Comparison of ENCODE assay signal across 7 mouse cellular contexts in genomic region chr9:22116086-22116485, GRCm38 (mm10). TPM values are rescaled to one million over a fixed set of nuclear protein-coding genes. Genes with fewer than 3 reads are reported as not detected.
DNase-seq lines count a peak whose midpoint lies in the region; ATAC-seq and TF ChIP-seq lines count a peak whose summit lies in the region.

No protein-coding gene starts in this region.

- peaks cover 30% of the 10 kb centered on the region for H3K36me3 ChIP-seq in forebrain, embryonic 14.5 days (ENCODE audit: control insufficient read depth, insufficient read depth, low read length)
- H3K36me3 ChIP-seq in liver, embryonic 16.5 days (ENCODE audit: control insufficient read depth, insufficient read depth) = peaks cover 16% of the 10 kb centered on the region

- no peaks in the 10 kb centered on the region for H3K9me3 ChIP-seq in forebrain, embryonic 14.5 days (replicated peaks; ENCODE audit: control insufficient read depth, low read length)
- no peaks in the 10 kb centered on the region for H3K9me3 ChIP-seq in liver, embryonic 16.5 days (replicated peaks; ENCODE audit: control insufficient read depth, low read length)

- no peaks in the 10 kb centered on the region for H3K27me3 ChIP-seq in forebrain, embryonic 14.5 days (replicated peaks; ENCODE audit: control insufficient read depth, insufficient read depth, low read length)
- no peaks in the 10 kb centered on the region for H3K27me3 ChIP-seq in liver, embryonic 16.5 days (ENCODE audit: control insufficient read depth, insufficient read depth, low read depth, low read length)

- H3K4me3 ChIP-seq in forebrain, embryonic 14.5 days (ENCODE audit: low read depth, low read length) = peak overlapping the region; percentile 83
- peak overlapping the region; percentile 92 for H3K4me3 ChIP-seq in liver, embryonic 16.5 days (ENCODE audit: low read depth, low read length)

- intact Hi-C loops in left cerebral cortex, postnatal 4 days (cut with DNase I) = no loop called here

- H3K27ac ChIP-seq in forebrain, embryonic 14.5 days (ENCODE audit: low read depth, low read length) = no peak overlapping the region
- H3K27ac ChIP-seq in liver, embryonic 16.5 days (ENCODE audit: low read length) = peak overlapping the region; percentile 80

- WGBS in forebrain, embryonic 14.5 days = 26% methylated on average over 15 of the region's 15 CpGs
- 25% methylated on average over 15 of the region's 15 CpGs for WGBS in liver, embryonic 16.5 days (ENCODE audit: insufficient replicate concordance)

- DNase-seq in left cerebral cortex, postnatal 4 days = peak; percentile 65
- no peak for DNase-seq in left cerebral cortex, adult 11 months (ENCODE audit: low spot score)
- DNase-seq in brain, embryonic 14.5 days (ENCODE audit: low read depth) = peak; percentile 71
- peak; percentile 58 for DNase-seq in forebrain, embryonic 14.5 days (ENCODE audit: low spot score)
- DNase-seq in gastrocnemius, postnatal 4 days (ENCODE audit: low spot score in 2 of 2) = no peak
- no peak for DNase-seq in spleen, adult 18-20 months

- peak overlapping the region; percentile 74 for H3K4me2 ChIP-seq in forebrain, embryonic 14.5 days (ENCODE audit: low read length)
- peak overlapping the region; percentile 91 for H3K4me2 ChIP-seq in liver, embryonic 16.5 days (ENCODE audit: low read depth, low read length)

- no peak for ATAC-seq in forebrain, embryonic 14.5 days
- no peak for ATAC-seq in liver, embryonic 16.5 days (ENCODE audit: low read depth)

- no peak for TF ChIP-seq POLR2A in brain, embryonic 14.5 days (IDR thresholded peaks at IDR 0.05; ENCODE audit: borderline replicate concordance, extremely low read depth, insufficient read depth, insufficient read length, poor library complexity, severe bottlenecking)

- H3K9ac ChIP-seq in forebrain, embryonic 14.5 days (ENCODE audit: low read length) = peak overlapping the region; percentile 87
- H3K9ac ChIP-seq in liver, embryonic 16.5 days (ENCODE audit: low read depth, low read length) = peak overlapping the region; percentile 90

- no peak for TF ChIP-seq CTCF in brain, embryonic 14.5 days (IDR thresholded peaks at IDR 0.05; ENCODE audit: borderline replicate concordance, extremely low read depth, insufficient read depth, insufficient read length)

- H3K4me1 ChIP-seq in forebrain, embryonic 14.5 days (ENCODE audit: control insufficient read depth, insufficient read depth, low read length) = peaks cover 12% of the 10 kb centered on the region
- H3K4me1 ChIP-seq in liver, embryonic 16.5 days (ENCODE audit: control insufficient read depth, low read depth, low read length) = peaks cover 35% of the 10 kb centered on the region

RNA-seq across cellular contexts. Expression of gene Elof1, which starts 0.9 kb away (rescaled TPM):
- total RNA-seq in left cerebral cortex, postnatal 4 days (2021) = 10 to 100 TPM; 65.7 to 66.6 TPM
- polyA plus RNA-seq in brain, embryonic 14.5 days (2012; rRNA removed) = 138 and 193 TPM in 2 replicates
- 213 and 240 TPM in 2 replicates for polyA plus RNA-seq in forebrain, embryonic 14.5 days (2014; fragmentation: Nextera tagmentation; extraction: Ambion mirVana)
- 77.8 and 78.7 TPM in 2 replicates for polyA plus RNA-seq in liver, embryonic 16.5 days (2015; fragmentation: Nextera tagmentation; extraction: Ambion mirVana)
- 10 to 100 TPM; 54.4 to 54.9 TPM for total RNA-seq in gastrocnemius, postnatal 4 days (2021)

RNA-seq across cellular contexts. Expression of gene Cnn1, which starts 17.1 kb away (rescaled TPM):
- total RNA-seq in left cerebral cortex, postnatal 4 days (2021) = under 1 TPM in 1 of 2 experiments, not detected in 1; 0.44 TPM
- 0.35 and 0.55 TPM in 2 replicates for polyA plus RNA-seq in brain, embryonic 14.5 days (2012; rRNA removed)
- polyA plus RNA-seq in forebrain, embryonic 14.5 days (2014; fragmentation: Nextera tagmentation; extraction: Ambion mirVana) = 0.19 and 0.72 TPM in 2 replicates
- polyA plus RNA-seq in liver, embryonic 16.5 days (2015; fragmentation: Nextera tagmentation; extraction: Ambion mirVana) = 0.22 and 1.8 TPM in 2 replicates
- 1 to 10 TPM; 7.2 to 7.5 TPM for total RNA-seq in gastrocnemius, postnatal 4 days (2021)

RNA-seq across cellular contexts. Expression of gene Acp5, which starts 19.4 kb away (rescaled TPM):
- total RNA-seq in left cerebral cortex, postnatal 4 days (2021) = under 1 TPM; 0.26 to 0.38 TPM
- 1.2 and 1.4 TPM in 2 replicates for polyA plus RNA-seq in brain, embryonic 14.5 days (2012; rRNA removed)
- polyA plus RNA-seq in forebrain, embryonic 14.5 days (2014; fragmentation: Nextera tagmentation; extraction: Ambion mirVana) = 0.38 and 0.42 TPM in 2 replicates
- 228 and 240 TPM in 2 replicates for polyA plus RNA-seq in liver, embryonic 16.5 days (2015; fragmentation: Nextera tagmentation; extraction: Ambion mirVana)
- total RNA-seq in gastrocnemius, postnatal 4 days (2021) = 1 to 10 TPM; 2.5 to 3.4 TPM

RNA-seq across cellular contexts. Expression of gene Ecsit, which starts 30.8 kb away (rescaled TPM):
- total RNA-seq in left cerebral cortex, postnatal 4 days (2021) = 10 to 100 TPM; 43.2 to 44.6 TPM
- 51.3 and 57.7 TPM in 2 replicates for polyA plus RNA-seq in brain, embryonic 14.5 days (2012; rRNA removed)
- polyA plus RNA-seq in forebrain, embryonic 14.5 days (2014; fragmentation: Nextera tagmentation; extraction: Ambion mirVana) = 47.2 and 56.2 TPM in 2 replicates
- polyA plus RNA-seq in liver, embryonic 16.5 days (2015; fragmentation: Nextera tagmentation; extraction: Ambion mirVana) = 21.1 and 22.2 TPM in 2 replicates
- 10 to 100 TPM; 33.7 to 36.0 TPM for total RNA-seq in gastrocnemius, postnatal 4 days (2021)

RNA-seq across cellular contexts. Expression of gene Pigyl, which starts 40.6 kb away (rescaled TPM):
- total RNA-seq in left cerebral cortex, postnatal 4 days (2021) = 10 to 100 TPM; 37.4 to 38.1 TPM
- 62.4 and 82.8 TPM in 2 replicates for polyA plus RNA-seq in brain, embryonic 14.5 days (2012; rRNA removed)
- 93.5 and 109 TPM in 2 replicates for polyA plus RNA-seq in forebrain, embryonic 14.5 days (2014; fragmentation: Nextera tagmentation; extraction: Ambion mirVana)
- 28.9 and 34.6 TPM in 2 replicates for polyA plus RNA-seq in liver, embryonic 16.5 days (2015; fragmentation: Nextera tagmentation; extraction: Ambion mirVana)
- total RNA-seq in gastrocnemius, postnatal 4 days (2021) = 10 to 100 TPM; 34.3 to 34.6 TPM

Comparison
In these comparisons a context has a peak if more than half of its experiments do, and no peak if none do; other contexts are left out.
1. DNase-seq: peak in left cerebral cortex, postnatal 4 days (single experiment), brain, embryonic 14.5 days (single experiment) and forebrain, embryonic 14.5 days (single experiment); none in left cerebral cortex, adult 11 months (single experiment), gastrocnemius, postnatal 4 days (0 of 2) and spleen, adult 18-20 months (0 of 2).
2. RNA of gene Acp5, which starts 19.4 kb away (polyA plus RNA-seq): 228 to 240 TPM in liver, embryonic 16.5 days; 1.2 to 1.4 TPM in brain, embryonic 14.5 days and 0.38 to 0.42 TPM in forebrain, embryonic 14.5 days; every median in the first group is over 10 times any median in the second.